Mouse (Mus musculus): Measurements from ENCODE around the gene Ss18l2. TPM values are rescaled to one million over a fixed set of nuclear protein-coding genes. Genes with fewer than 3 reads are reported as not detected.
A peak's percentile ranks its signal among the peaks of the same experiment; 100 is the strongest.

Gene Ss18l2
- polyA plus RNA-seq, 1 experiment, result 22.2 TPM

DNA sequence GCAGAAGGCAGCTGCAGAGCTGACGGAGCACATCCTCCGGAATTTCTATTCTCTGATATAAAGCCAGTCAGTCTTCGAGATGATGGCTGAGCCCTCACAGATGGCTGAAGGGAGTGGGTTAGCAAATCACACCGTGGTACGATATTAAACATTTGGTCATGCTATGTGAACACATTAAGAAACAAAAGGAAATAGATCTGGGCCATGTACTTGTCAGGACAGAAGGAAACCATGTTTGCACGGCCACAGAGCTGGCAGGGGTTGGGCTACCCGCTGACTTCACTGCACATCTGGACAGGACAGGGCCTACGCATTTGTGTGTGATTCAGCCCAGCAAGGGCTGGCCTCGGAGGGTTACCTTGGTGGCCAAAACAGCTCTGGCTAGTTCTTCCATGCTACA lies 13.5 kb upstream of the Ss18l2 start:
- H3K4me1 ChIP-seq (ENCODE audit: control insufficient read depth, insufficient read depth, low read length), result no peaks in the 10 kb centered on the region
- H3K4me3 ChIP-seq (replicated peaks; ENCODE audit: extremely low read depth, low read depth, low read length), result no peak overlapping the region
- DNase-seq, result no peak
- WGBS, result 83% methylated on average over 9 of the region's 9 CpGs
- TF ChIP-seq POLR2A (IDR thresholded peaks at IDR 0.05; ENCODE audit: borderline replicate concordance, extremely low read depth, low read depth, low read length) (no peak), CTCF (IDR thresholded peaks at IDR 0.05; ENCODE audit: insufficient read depth, low read length) (no peak)

- 90% methylated on average over 1 of the region's 1 CpGs for WGBS
- TF ChIP-seq POLR2A (IDR thresholded peaks at IDR 0.05; ENCODE audit: borderline replicate concordance, extremely low read depth, low read depth, low read length), result no peak
- TF ChIP-seq CTCF (IDR thresholded peaks at IDR 0.05; ENCODE audit: insufficient read depth, low read length), result peak; percentile 59
- DNase-seq, result peak; percentile 74
- H3K4me1 ChIP-seq (ENCODE audit: control insufficient read depth, insufficient read depth, low read length), result no peaks in the 10 kb centered on the region
- H3K4me3 ChIP-seq (replicated peaks; ENCODE audit: extremely low read depth, low read depth, low read length), result no peak overlapping the region
Measured at GRCm38 (mm10) chr9:121697150-121698049, 12.7 kb upstream of the Ss18l2 start.

DNA sequence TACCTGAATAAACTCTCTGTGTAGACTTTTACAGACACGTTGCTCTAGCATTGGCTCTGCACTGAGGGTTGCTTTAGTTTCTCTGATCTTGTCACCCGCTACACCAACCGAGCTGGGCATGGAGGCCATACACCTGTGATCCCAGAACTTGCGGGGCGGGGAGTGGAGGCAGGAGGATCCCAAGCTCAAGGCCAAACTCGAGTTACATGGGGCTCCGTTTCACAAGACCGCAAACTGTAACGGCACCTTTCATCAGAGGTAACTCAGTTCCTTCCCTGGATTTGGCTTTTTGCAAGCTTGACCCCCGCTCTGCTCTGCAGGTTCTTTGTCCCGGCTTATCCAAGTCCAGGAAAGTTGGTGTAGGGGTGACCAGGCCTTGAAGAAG lies 5.9 kb upstream of the Ss18l2 start:
- no peak for DNase-seq
- 33% methylated on average over 11 of the region's 11 CpGs for WGBS
- H3K4me3 ChIP-seq (replicated peaks; ENCODE audit: extremely low read depth, low read depth, low read length), result peak overlapping the region; percentile 76
- no peak for TF ChIP-seq CTCF (IDR thresholded peaks at IDR 0.05; ENCODE audit: insufficient read depth, low read length)
- no peak for TF ChIP-seq POLR2A (IDR thresholded peaks at IDR 0.05; ENCODE audit: borderline replicate concordance, extremely low read depth, low read depth, low read length)
- H3K4me1 ChIP-seq (ENCODE audit: control insufficient read depth, insufficient read depth, low read length), result peaks cover 8% of the 10 kb centered on the region

DNA sequence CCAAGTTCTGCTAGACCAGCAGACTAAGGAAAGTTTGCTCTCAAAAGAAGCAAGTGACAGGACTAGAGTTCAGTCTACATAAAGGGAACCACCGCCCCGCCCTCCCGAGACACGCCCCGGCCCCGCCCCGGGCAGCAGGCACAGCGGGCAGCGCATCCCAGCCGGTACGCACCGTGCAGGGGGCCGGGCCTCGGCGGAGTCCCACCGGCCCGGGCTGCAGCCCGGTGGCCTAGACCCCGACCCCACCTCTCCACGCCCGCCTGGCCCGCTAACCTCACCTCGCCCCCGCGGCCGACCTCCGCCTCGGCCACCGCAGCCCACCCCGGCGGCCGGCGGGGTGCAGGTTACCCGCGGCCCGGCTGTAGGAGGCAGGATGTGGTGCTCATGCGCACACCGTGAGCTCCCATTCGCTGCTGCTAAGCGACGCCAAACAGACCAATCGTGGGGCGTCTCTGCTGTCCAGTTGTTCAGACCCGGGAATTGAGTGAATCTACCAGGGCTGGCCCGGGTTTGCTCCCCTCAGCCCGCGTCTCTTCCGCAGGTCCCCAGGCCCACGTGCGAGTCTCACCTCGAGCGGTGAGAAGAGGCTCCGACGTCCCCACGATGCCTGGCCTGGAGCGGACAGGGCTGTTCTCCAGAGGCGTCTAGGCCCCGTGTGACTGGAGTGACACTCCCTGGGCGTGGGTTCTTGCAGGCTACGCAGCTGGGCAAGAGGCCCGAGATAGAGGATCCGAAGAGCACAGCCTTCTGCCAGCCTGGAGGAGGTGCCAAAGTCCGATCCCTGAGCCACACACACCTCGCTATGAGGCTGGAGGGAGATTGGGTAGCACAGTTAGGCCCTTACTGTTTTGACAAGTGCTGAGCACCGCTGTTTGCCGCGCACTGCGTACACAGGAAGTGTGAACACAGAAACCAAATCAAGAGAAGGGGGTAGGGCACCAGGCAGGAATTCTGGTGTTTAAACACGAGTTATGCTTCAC lies 5.2 kb upstream of the Ss18l2 start, which contains the start of gene Sec22c:
Sec22c (minus strand) TSS at position 845 of the 980 bp plus-strand sequence.
- peak; percentile 91 for DNase-seq
- TF ChIP-seq POLR2A (IDR thresholded peaks at IDR 0.05; ENCODE audit: borderline replicate concordance, extremely low read depth, low read depth, low read length) (0 out of 2 replicates have a peak, but pooled peaks have one; percentile 13), CTCF (IDR thresholded peaks at IDR 0.05; ENCODE audit: insufficient read depth, low read length) (no peak)
- H3K4me1 ChIP-seq (ENCODE audit: control insufficient read depth, insufficient read depth, low read length), result peaks cover 8% of the 10 kb centered on the region
- H3K4me3 ChIP-seq (replicated peaks; ENCODE audit: extremely low read depth, low read depth, low read length), result peak within 1 kb of the TSS; percentile 76
- 2% methylated on average over 69 of the region's 69 CpGs for WGBS

DNA sequence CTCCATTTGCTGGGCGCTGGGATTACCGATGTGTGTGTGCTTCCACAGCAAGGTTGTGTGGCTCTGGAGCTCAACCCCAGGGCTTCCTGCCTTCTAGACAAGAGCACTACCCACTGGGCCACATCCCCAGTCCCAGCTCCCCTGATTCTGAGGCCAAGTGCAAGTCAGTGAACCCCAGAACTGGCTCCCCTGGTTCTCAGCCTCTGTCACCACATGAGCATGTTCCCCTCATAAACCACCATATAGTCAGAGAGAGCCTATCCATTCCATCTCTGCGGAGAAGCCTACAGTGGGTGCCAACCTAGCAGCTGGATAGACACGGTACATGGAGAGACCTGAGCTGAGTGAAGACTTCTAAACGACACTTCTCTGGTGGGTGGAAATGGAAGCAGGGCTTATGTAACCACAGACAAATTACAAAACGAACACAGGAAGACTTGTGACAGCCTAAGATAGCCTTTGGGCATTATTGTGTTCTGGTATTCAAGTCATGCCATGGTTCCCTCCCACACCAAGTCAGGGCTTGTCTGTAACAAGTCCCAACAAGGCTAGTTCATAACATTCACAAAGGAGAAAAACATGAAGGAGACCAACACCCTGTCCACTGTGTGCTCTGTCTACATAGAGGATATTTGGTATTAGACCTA lies 4.0 kb upstream of the Ss18l2 start:
- WGBS, result 72% methylated on average over 6 of the region's 6 CpGs
- no peak for DNase-seq
- TF ChIP-seq POLR2A (IDR thresholded peaks at IDR 0.05; ENCODE audit: borderline replicate concordance, extremely low read depth, low read depth, low read length) (no peak), CTCF (IDR thresholded peaks at IDR 0.05; ENCODE audit: insufficient read depth, low read length) (no peak)
- H3K4me3 ChIP-seq (replicated peaks; ENCODE audit: extremely low read depth, low read depth, low read length), result no peak overlapping the region
- H3K4me1 ChIP-seq (ENCODE audit: control insufficient read depth, insufficient read depth, low read length), result peaks cover 10% of the 10 kb centered on the region

- Histone ChIP-seq H3K4me1 (ENCODE audit: control insufficient read depth, insufficient read depth, low read length) (peaks cover 10% of the 10 kb centered on the region), H3K4me3 (replicated peaks; ENCODE audit: extremely low read depth, low read depth, low read length) (no peak overlapping the region)
- no peak for DNase-seq
- WGBS, result 50% methylated on average over 6 of the region's 6 CpGs
- no peak for TF ChIP-seq POLR2A (IDR thresholded peaks at IDR 0.05; ENCODE audit: borderline replicate concordance, extremely low read depth, low read depth, low read length)
- TF ChIP-seq CTCF (IDR thresholded peaks at IDR 0.05; ENCODE audit: insufficient read depth, low read length), result no peak
Measured at GRCm38 (mm10) chr9:121707801-121708200, 2.3 kb upstream of the Ss18l2 start.

DNA sequence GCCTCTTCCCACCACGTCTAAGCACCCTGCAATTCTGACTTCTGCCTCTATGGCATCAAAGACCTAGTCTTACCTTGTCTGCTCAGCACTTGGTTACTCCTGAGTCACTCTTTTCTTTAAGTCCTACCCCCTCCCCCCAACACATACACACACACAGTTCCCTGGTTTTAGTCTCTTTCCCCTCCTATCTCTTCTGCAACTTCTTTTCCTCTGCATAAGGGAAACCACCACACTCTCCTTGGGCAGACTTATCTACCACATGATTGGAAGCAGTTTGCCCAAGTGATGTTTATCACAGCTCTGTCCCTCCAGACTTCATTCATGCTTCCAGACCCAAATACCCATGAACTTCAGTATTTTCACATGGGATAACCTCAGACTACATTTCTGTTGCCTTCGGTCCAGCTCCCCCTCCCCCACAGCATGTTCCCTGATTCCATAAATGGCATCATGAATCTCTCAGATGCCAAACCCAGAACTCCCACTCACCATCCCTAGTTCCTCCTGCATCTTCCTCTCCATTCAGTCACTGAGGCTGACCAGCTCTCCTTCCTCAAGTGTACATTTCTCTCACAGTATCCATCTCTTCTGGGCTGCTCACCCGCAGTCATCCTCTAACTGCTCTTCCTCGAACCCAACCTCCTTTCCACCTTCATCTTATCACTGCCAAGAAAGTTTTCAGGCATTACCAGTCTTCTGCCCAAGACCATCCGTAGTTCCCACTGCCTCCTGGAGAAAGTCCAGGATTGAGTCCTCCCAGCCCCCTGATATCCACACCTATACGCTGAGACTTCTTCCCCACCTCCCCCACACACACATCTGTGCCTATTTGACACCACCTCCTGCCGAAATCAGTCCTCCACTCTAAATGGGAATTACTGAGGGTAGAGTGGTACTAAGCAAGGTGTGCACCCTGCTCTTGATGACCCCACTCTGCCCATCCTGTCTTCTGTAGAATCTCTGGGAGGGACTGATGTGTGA lies 1.3 kb upstream of the Ss18l2 start:
- peaks cover 10% of the 10 kb centered on the region for H3K4me1 ChIP-seq (ENCODE audit: control insufficient read depth, insufficient read depth, low read length)
- WGBS, result 64% methylated on average over 7 of the region's 7 CpGs
- H3K4me3 ChIP-seq (replicated peaks; ENCODE audit: extremely low read depth, low read depth, low read length), result no peak overlapping the region
- TF ChIP-seq POLR2A (IDR thresholded peaks at IDR 0.05; ENCODE audit: borderline replicate concordance, extremely low read depth, low read depth, low read length) (no peak), CTCF (IDR thresholded peaks at IDR 0.05; ENCODE audit: insufficient read depth, low read length) (no peak)
- no peak for DNase-seq

- under 1% methylated on average over 18 of the region's 18 CpGs for WGBS
- DNase-seq, result no peak
- TF ChIP-seq CTCF (IDR thresholded peaks at IDR 0.05; ENCODE audit: insufficient read depth, low read length) (no peak), POLR2A (IDR thresholded peaks at IDR 0.05; ENCODE audit: borderline replicate concordance, extremely low read depth, low read depth, low read length) (no peak)
- Histone ChIP-seq H3K4me1 (ENCODE audit: control insufficient read depth, insufficient read depth, low read length) (peaks cover 2% of the 10 kb centered on the region; the same call in 1 of the 2 replicates), H3K4me3 (replicated peaks; ENCODE audit: extremely low read depth, low read depth, low read length) (peak overlapping the region; percentile 75)
Measured at GRCm38 (mm10) chr9:121710584-121710975, 451 bp downstream of the Ss18l2 start.
